Mouse (Mus musculus) heart, postnatal 0 days (tissue): Measurements from ENCODE around the gene Tbccd1.

Source experiments
- CTCF ChIP-seq: IDR thresholded peaks from 2 replicates; pipeline ENCODE4 v1.5.1; 2016; ENCODE audit warnings: antibody characterized with exemption, control low read depth, low read depth
- EP300 ChIP-seq: IDR thresholded peaks from 2 replicates; pipeline ENCODE4 v1.6.1; 2016; ENCODE audit warnings: antibody characterized with exemption, low read depth

DNA sequence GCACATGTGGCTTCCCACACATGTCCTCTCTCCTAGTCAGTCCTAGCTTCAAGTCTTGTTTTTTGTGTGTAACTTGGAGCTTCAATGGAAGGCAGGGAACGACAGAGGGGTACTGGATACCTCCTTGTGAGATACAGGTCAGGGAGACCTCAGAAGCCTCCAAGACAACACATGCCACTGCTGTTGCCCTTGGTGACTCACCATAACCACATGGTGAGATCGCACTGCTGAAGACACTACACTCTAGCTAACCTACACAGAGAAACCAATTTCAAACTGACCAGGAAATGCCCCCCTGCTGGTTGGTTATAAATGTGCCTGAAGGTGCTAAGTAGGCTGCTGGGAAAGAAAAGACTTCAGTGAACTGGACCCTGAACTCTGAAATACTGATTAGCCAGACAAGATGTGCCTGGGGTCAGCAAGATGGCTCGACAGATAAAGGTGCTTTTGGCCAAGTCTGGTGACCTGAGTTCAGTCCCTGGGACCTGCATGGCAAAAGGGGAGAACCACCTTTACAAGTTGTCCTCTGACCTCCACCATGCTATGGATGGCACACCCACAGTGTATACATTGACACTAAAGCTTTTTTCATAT lies 24.4 kb downstream of the Tbccd1 start:
- TF ChIP-seq CTCF (no peak), EP300 (no peak)
